Mouse (Mus musculus) erythroblast, embryonic 14.5 days (primary cell): ENCODE measurements around the gene Nckipsd.

ENCODE experiments used
- GATA1 ChIP-seq: IDR thresholded peaks from 2 replicates; pipeline ENCODE4 v1.6.1; 2012; ENCODE audit warnings: low read length, inconsistent platforms, mixed read lengths
- TAL1 ChIP-seq: IDR thresholded peaks from 3 replicates; pipeline ENCODE4 v1.6.1; 2012; ENCODE audit warnings: low read length, inconsistent platforms, mixed read lengths

GRCm38 (mm10) chr9:108792730-108793129, 15.4 kb upstream of the Nckipsd start:
- no peak for TF ChIP-seq GATA1
- no peak for TF ChIP-seq TAL1
